Mouse (Mus musculus) neutrophil, adult 5-6 weeks (primary cell): Measurements from ENCODE around the gene Dcbld2. TPM values are rescaled to one million over a fixed set of nuclear protein-coding genes. Genes with fewer than 3 reads are reported as not detected.
A peak's percentile ranks its signal among the peaks of the same experiment; 100 is the strongest.

Source experiments
- ATAC-seq: fragments of 151-379, 151-347 bp; 2 replicates; pipeline ENCODE4 v1.8.0; 2017; ENCODE audit warnings: mild to moderate bottlenecking, moderate TSS enrichment; ENCODE audit not compliant: insufficient number of reproducible peaks, poor library complexity, low FRiP score, severe bottlenecking; ENCODE audit errors: extremely low read depth
- total RNA-seq: library from RNA; stranded (forward); fragments of 200-1000 nt; gene quantifications from 2 replicates; pipeline ENCODE4 v1.2.3, GENCODE M21; 2017

Gene Dcbld2
- total RNA-seq, 1 experiment from 2014 or later: 0.35 TPM

- ATAC-seq: no peak
These were observed 67.4 kb downstream of the Dcbld2 start for GRCm38 (mm10) chr16:58475544-58476154.

GRCm38 (mm10) chr16:58476363-58476762, 68.1 kb downstream of the Dcbld2 start:
- ATAC-seq: peak; percentile 20; the same call in 1 of the 2 replicates

GRCm38 (mm10) chr16:58479898-58480448, 71.7 kb downstream of the Dcbld2 start:
- peak; percentile 17; the same call in 1 of the 2 replicates for ATAC-seq

GRCm38 (mm10) chr16:58481219-58481905, 73.1 kb downstream of the Dcbld2 start:
- ATAC-seq: peak; percentile 69

- no peak for ATAC-seq
These were observed 73.6 kb downstream of the Dcbld2 start for GRCm38 (mm10) chr16:58481906-58482270.

- no peak for ATAC-seq
These were observed 74.1 kb downstream of the Dcbld2 start for GRCm38 (mm10) chr16:58482296-58482695.

GRCm38 (mm10) chr16:58487861-58488260, 79.6 kb downstream of the Dcbld2 start:
- no peak for ATAC-seq

GRCm38 (mm10) chr16:58496791-58497190, 88.5 kb downstream of the Dcbld2 start:
- ATAC-seq: no peak

- peak; percentile 85 for ATAC-seq
These were observed 89.9 kb downstream of the Dcbld2 start for GRCm38 (mm10) chr16:58497886-58498713.

GRCm38 (mm10) chr16:58499172-58499584, 90.9 kb downstream of the Dcbld2 start:
- no peak for ATAC-seq

- no peak for ATAC-seq
These were observed 91.4 kb downstream of the Dcbld2 start for GRCm38 (mm10) chr16:58499650-58500049.

GRCm38 (mm10) chr16:58501760-58502301, 93.6 kb downstream of the Dcbld2 start:
- peak; percentile 46 for ATAC-seq

- ATAC-seq: no peak
These were observed 94.3 kb downstream of the Dcbld2 start for GRCm38 (mm10) chr16:58502566-58502965.

- no peak for ATAC-seq
These were observed 96.7 kb downstream of the Dcbld2 start for GRCm38 (mm10) chr16:58504945-58505344.

GRCm38 (mm10) chr16:58512181-58512761, 104.0 kb downstream of the Dcbld2 start:
- no peak for ATAC-seq

- ATAC-seq: no peak
These were observed 104.6 kb downstream of the Dcbld2 start for GRCm38 (mm10) chr16:58512887-58513286.

- no peak for ATAC-seq
These were observed 105.5 kb downstream of the Dcbld2 start for GRCm38 (mm10) chr16:58513755-58514154.

GRCm38 (mm10) chr16:58514565-58514964, 106.3 kb downstream of the Dcbld2 start:
- ATAC-seq: peak; percentile 95

GRCm38 (mm10) chr16:58516161-58516560, 107.9 kb downstream of the Dcbld2 start:
- no peak for ATAC-seq
